Mouse (Mus musculus) activated CD4-positive, CD25-positive, alpha-beta regulatory T cell, adult 4 months (primary cell): ENCODE data around the gene Fank1. TPM values are rescaled to one million over a fixed set of nuclear protein-coding genes. Genes with fewer than 3 reads are reported as not detected.

Experiments used
- ATAC-seq: one replicate; pipeline ENCODE4 v1.8.0; 2017
- polyA plus RNA-seq, 2 experiments: library from polyadenylated mRNA; unstranded; fragments of 100-300 nt; shearing (Covaris generic); gene quantifications; one replicate each; pipeline ENCODE4 v1.2.1; 2017

Gene Fank1
- not detected for polyA plus RNA-seq

DNA sequence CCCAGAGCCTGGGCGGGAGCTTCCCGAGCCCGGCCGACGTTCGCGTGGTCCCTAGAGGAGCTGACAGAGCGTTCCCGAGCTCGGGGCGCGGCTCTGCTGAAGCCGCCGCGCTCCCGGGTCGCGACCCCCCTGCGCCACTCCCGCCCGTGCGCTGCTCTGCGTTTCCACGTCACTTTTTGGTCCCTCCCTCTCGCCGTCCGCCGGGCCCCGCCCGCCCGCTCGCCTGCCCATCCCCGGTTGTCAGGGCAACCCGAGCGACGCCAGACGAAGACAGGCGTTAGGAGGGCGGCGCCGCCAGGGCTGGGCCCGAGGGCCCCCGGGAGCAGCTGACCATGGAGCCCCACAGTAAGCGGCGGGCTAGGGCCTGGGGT lies at the start of gene Fank1:
TSS of gene Fank1 (plus strand) at position 236 of the 371 bp plus-strand sequence.
- ATAC-seq: peak; percentile 87

DNA sequence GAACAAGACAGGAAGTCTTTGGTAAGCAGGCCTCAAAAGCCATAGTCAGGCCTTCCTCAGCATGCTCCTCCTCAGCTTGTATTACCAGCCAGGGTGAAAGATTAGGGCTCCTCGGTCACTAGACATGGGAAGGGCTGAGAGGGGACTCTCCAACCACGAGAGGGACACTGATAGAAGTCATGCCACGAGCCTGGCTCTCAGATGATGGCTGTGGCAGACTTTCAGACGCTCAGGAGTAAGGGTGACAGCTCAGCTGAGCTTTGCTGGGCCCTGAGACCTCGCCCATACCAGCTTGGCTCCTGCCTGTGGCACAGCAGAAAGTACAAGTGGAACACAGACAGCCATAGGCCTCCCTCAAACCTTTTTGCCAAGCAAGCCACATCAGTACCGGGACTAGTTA lies 49.6 kb upstream of the Fank1 start:
- no peak for ATAC-seq

- no peak for ATAC-seq
These were observed 47.3 kb upstream of the Fank1 start for GRCm38 (mm10) chr7:133729351-133729750.

DNA sequence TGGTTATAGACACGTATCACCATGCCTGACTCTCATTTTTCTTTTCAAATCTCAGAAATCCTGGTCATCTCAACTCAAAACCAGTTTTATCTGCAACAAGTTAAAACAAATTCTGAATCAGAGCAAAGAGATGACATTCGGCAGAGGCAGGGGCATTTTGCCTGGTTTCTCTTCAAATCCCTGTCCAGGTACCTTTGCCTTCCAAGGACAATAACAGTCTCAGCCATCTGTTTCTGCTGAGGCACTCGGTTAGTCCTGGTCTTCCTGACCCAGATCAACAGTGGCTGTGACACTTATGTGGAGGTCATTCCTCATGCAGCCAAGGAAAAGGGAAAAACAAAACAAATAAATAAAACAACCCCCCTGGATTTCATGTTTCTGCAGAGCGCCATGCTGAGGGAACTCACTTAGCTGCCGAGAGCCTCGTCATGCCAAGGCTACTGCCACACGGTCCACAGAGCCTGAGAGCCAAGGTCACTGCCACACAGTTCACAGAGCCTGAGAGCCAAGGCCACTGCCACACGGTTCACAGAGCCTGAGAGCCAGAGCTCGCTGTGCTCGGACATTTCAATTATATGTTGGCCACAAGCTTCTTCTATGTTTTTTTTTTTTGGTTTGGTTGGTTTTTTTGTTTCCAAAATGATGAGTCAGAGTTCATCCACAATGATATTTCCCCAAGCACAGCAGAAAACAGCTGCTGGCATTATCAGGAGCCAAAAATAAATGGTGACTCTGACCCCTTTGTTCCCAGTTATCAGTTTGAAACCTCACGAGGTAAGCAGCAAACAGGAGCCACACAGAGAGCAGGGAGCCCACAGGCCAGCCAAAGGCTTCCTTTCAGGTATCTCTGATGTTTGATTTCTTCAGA lies 46.1 kb upstream of the Fank1 start:
- no peak for ATAC-seq

GRCm38 (mm10) chr7:133731971-133732645 lies 44.6 kb upstream of the Fank1 start:
- ATAC-seq: no peak

- ATAC-seq: no peak
These were observed 36.1 kb upstream of the Fank1 start for GRCm38 (mm10) chr7:133740558-133740957.

GRCm38 (mm10) chr7:133742530-133743325 lies 33.9 kb upstream of the Fank1 start:
- no peak for ATAC-seq

- no peak for ATAC-seq
These were observed 33.0 kb upstream of the Fank1 start for GRCm38 (mm10) chr7:133743611-133744010.

GRCm38 (mm10) chr7:133744209-133744608 lies 32.5 kb upstream of the Fank1 start:
- ATAC-seq: no peak

GRCm38 (mm10) chr7:133744701-133745100 lies 32.0 kb upstream of the Fank1 start:
- ATAC-seq: no peak

DNA sequence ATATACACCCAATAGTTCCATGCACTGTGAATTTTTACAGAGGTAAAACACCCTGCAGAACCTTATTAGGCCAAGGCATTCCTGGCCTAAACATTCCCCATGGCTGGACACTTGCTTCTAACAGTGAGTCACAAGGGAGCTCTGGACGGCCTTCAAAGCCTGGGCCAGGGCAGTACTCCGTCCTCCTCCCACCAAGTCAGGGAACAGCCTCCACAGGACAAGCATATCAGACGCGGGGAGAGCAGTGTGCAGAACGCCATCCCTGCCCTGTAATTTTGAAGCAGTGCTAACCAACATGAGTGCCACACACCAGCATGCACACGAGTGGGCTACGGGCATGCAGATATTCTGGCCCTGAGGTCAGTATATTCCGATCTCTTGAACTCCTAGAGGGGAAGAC lies 29.3 kb upstream of the Fank1 start:
- no peak for ATAC-seq

DNA sequence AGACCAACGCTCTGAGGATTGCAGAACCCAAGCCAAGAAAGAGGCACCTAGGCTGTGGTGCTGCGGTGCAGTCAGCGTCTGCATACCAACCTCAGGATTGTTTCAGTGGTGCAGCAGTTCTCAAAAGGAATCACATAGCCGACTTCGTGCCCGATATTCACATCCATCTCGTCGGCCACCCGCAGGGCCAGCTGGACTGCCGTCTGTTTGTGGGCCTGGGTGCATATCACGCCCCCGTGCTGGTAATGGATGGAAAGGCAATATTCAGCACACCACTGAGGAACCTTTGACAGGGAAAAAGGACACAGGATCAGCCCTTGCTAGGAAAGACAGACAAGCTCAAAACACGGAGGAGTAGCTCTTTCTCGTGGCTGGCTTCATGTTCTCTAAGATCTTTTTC lies 27.9 kb upstream of the Fank1 start:
- ATAC-seq: no peak

GRCm38 (mm10) chr7:133750666-133751065 lies 26.0 kb upstream of the Fank1 start:
- ATAC-seq: no peak

DNA sequence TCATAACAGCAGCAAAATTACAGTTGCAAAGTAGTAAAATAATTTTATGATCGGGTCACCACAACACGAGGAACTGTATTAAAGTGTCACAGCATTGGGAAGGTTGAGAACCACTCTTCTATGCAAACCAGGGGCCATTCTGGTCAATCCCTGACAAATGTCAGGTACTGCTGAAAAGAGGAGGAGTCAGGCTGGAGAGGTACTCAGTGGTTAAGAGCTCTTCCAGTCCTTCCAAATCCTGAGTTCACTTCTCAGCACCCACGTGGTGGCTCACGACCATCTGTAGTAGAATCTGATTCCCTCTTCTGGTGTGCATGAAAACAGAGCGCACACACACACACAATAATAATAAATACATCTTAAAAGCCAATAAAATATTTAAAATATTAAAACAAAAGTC lies 25.5 kb upstream of the Fank1 start:
- no peak for ATAC-seq

DNA sequence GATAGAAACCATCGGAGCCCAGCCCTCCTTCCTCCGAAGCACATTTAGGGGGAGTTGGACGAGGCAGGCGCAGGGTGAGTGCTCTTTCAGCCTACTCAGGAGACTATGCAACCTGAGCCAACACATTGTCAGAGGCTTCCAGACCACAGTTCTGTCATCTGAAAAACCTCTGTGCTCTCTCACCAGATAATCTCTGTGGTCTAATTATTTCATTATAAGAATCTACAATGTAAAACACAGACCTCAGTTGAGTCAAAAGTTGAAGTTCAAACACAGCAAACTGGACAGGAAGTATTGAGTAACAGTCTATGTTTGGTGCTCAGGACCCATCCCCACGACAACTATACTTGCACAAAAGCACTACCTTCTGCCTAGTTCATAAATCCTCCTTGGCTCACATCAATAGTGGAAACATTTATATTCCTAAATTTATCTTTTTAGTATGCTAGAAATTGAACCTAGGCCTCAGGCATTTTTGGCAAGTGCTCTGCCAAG lies 18.7 kb upstream of the Fank1 start:
- ATAC-seq: no peak

- ATAC-seq: no peak
These were observed 17.9 kb upstream of the Fank1 start for GRCm38 (mm10) chr7:133758716-133759115.

DNA sequence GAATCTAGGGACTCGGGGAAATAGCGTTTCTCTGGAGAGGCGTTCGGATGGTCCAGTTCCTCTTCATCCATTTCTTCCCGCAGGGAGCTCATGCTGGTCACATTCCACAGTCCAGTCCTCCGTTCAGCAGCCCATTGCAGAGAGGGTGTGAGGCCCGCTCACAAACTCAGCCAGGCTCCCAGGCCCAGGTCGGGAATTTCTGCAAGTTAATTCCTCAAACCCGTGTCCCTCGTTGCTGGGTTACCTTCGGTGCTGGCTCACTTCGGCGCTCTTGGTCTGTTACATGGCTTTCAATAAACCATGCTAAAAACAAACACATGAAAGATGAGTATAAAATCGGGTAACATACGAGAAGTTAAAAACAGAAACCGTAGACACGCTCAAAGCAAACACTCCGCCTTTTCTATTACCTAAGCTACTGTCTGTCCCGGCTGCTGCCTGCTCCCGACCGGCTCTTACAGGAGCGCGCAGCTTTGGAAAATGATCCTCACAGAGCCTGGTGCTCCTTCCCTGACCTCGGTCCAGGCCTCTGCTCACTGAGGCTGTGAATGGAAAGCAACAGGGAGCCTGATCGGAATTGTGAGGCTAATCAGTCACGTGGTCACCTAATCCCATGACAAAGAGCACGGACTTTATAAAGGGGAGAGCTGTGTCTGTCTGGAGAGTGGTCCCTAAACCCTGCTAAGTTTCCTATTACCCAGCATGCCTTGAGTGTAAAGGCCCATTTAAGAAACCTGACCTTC lies 16.9 kb upstream of the Fank1 start:
- no peak for ATAC-seq

- ATAC-seq: no peak
These were observed 14.0 kb upstream of the Fank1 start for GRCm38 (mm10) chr7:133762696-133763095.

DNA sequence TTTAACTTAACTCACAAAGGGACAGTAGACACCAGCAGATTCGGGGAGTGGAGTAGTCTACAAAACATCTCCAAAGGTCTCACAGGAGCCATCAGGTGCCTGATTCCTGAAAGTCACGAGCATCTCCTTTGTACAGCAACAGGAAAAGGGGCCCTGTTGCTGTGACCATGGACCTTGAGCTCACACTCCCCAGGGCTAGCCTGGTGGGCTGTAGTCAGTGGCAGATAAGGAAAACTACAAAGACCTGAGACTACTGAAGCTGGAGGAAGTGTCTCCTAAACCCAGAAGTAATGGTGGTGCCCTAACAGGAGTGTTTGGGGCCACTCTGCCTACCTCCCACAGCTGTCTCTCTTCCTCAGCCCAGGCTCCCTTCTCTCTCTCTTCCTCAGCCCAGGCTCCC lies 12.2 kb upstream of the Fank1 start:
- ATAC-seq: no peak

GRCm38 (mm10) chr7:133765240-133765848 lies 11.3 kb upstream of the Fank1 start:
- ATAC-seq: no peak

DNA sequence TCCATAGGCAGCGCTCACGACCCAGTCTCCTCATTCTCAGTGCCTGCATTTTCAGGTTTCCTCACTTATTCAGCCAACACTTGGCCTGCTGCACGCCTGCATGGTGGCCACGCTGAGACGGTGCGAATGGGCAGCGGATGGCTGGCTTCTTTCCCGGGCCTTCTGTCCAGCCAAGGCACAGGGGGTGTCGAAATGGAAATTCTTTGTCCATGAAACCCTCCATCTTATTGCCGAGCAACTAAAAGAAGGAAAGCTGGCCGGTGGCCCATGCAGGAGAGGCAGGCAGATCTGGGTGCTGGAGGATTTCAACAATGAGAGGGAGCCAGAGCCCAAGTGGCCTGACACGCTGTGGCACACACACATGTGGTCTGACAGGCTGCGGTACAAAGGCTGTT lies 10.8 kb upstream of the Fank1 start:
- no peak for ATAC-seq

DNA sequence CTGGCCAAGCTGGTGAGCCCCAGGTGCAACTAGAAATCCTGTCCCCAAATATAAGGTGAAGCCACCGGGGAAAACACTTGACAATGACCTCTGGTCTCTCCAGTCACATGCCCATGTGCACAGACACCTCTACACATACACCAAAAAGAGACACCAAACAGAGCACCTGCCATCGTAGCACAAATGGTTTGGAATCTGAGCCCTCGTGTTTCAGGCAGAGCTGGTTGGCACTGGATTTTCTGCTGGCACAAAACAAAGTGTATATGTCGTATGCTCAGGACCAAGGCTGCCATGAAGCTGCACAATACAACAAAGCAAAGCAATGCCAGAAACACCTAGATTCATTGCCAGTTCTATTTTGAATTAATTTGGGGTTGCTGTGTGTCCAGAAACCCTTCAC lies 8.6 kb upstream of the Fank1 start:
- no peak for ATAC-seq
